ENCODE assay signal across 24 mouse cellular contexts in the genomic region with DNA sequence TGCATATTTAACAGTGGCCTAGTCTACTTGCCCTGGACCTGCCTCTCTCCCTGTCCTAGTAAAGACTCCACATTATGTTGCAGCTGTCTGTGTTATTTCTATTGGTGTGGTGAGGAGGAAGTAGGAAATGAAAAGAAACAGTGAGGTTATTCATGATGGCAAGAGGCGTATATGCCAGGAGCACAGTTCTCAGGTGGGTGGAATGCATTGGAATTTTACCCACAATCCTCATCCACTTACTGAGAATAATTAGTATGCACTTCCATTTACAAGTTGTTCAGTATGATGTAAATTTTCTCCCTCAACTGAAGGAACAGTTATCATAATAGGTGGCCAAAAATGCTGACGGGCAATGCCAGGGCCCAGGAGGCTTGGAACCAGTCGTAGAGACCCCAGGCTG. TPM values are rescaled to one million over a fixed set of nuclear protein-coding genes. Genes with fewer than 3 reads are reported as not detected.
"Had no signal": no experiment of that assay in that cellular context is flagged by ENCODE, and none has a peak within 500 bp of the region (broad histone marks: within the 10 kb centered on the region; RNA-seq: fewer than 3 reads in every experiment).

No protein-coding gene starts in this region.

- DNase-seq: lung, adult 18-20 months; lung, embryonic 14.5 days; lung, postnatal 10 days; lung, postnatal 4 days; midbrain, embryonic 14.5 days; retina, postnatal 1 day; right cerebral cortex, postnatal 14 days; right cerebral cortex, postnatal 4 days; spleen, adult 18-20 months; thymus, adult 2 months; thymus, postnatal 25 days; thymus, postnatal 4 days had no signal

- H3K4me3 ChIP-seq: midbrain, embryonic 10.5 days; midbrain, embryonic 12.5 days; myocyte; neural tube, embryonic 13.5 days; neural tube, embryonic 15.5 days had no signal

- H3K36me3 ChIP-seq: midbrain, embryonic 10.5 days; midbrain, embryonic 12.5 days; neural tube, embryonic 13.5 days had no signal

- ATAC-seq: midbrain, embryonic 16.5 days had no signal

- H3K9me3 ChIP-seq: midbrain, embryonic 10.5 days; midbrain, embryonic 12.5 days; neural tube, embryonic 13.5 days; neural tube, embryonic 15.5 days had no signal

- H3K9ac ChIP-seq: liver, embryonic 14.5 days; lung, embryonic 14.5 days; midbrain, embryonic 12.5 days; neural tube, embryonic 13.5 days; neural tube, embryonic 15.5 days had no signal

- H3K4me2 ChIP-seq: lung, embryonic 14.5 days; midbrain, embryonic 12.5 days; neural tube, embryonic 13.5 days; neural tube, embryonic 15.5 days had no signal

- H3K27ac ChIP-seq: liver, embryonic 14.5 days; midbrain, embryonic 10.5 days; midbrain, embryonic 12.5 days; neural tube, embryonic 13.5 days; neural tube, embryonic 15.5 days had no signal

RNA-seq across cellular contexts. Expression of a gene that starts 6.1 kb away (rescaled TPM):
- polyA plus RNA-seq: myocyte had no signal

RNA-seq across cellular contexts. Expression of a gene that starts 23.3 kb away (rescaled TPM):
- polyA plus RNA-seq: liver, embryonic 14.5 days; liver, embryonic 16.5 days; lung, embryonic 16.5 days; midbrain, embryonic 10.5 days; midbrain, embryonic 12.5 days; midbrain, embryonic 14.5 days; myocyte; neural tube, embryonic 11.5 days; neural tube, embryonic 13.5 days; neural tube, embryonic 15.5 days; stomach, embryonic 14.5 days; stomach, embryonic 16.5 days had no signal
